Mouse (Mus musculus) Patski (cell line): ENCODE measurements around the gene Hif3a. TPM values are rescaled to one million over a fixed set of nuclear protein-coding genes. Genes with fewer than 3 reads are reported as not detected.

Source experiments
- ATAC-seq: fragments of 100-300 bp; one replicate; pipeline ENCODE4 v1.8.0; 2021
- CTCF ChIA-PET: fragments of 350-600 bp; sonication (Branson Sonifier 250); formaldehyde crosslinking; loops from one replicate; lab custom pipeline; 2022; ENCODE audit warnings: inconsistent platforms; lab: Charles Lee
- POLR2A ChIA-PET: fragments of 350-600 bp; sonication (Branson Sonifier 250); formaldehyde crosslinking; loops from one replicate; lab custom pipeline; 2022; ENCODE audit warnings: antibody characterized with exemption, inconsistent platforms; lab: Charles Lee
- DNase-seq: peaks from one replicate; pipeline ENCODE4 v3.0.0-alpha.2; 2011; ENCODE audit warnings: low read depth, low spot score
- H3K27me3 ChIP-seq: fragments of 371-371 bp; one replicate; pipeline ENCODE4 v1.5.1; 2021
- CTCF ChIP-seq: fragments of 100-300 bp; IDR thresholded peaks from one replicate; pipeline ENCODE4 v1.5.1; 2021
- in situ Hi-C: fragments of 300-500 bp; cut with MboI; formaldehyde crosslinking; loops from 3 replicates; pipeline ENCODE4 v1.11.1; 2018; ENCODE audit warnings: low pct_unique_long_range_greater_than_20kb, mixed read lengths
- polyA plus RNA-seq: library from polyadenylated mRNA; unstranded; gene quantifications from one replicate; pipeline ENCODE4 v1.2.3, GENCODE M21; 2021

The Hif3a gene
- polyA plus RNA-seq, 1 experiment from 2014 or later, result 0.01 TPM

DNA sequence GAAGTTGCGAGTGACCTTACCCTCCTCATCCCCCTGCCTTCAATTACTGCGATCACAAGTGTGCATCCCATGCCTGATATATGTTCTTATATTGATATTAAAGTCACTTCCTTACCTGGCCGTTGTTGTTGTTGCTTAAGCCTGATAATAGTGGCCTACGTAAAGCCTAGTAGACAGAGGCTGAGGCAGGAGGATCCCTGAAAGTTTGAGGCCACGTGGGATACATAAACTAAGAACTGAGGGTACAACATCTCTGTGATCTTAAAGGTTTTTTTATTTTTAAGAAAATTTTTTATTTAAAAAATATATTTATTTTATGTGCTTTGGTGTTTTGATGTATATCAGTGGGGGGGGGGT is 69.8 kb downstream of the Hif3a start, which contains the start of gene Ccdc8:
Gene Ccdc8 (plus strand): TSS at position 258 of the 357 bp plus-strand sequence.
- ChIA-PET POLR2A (no interaction called here), CTCF (no interaction called here)
- in situ Hi-C loops, result no loop called here
- DNase-seq, result no peak
- H3K27me3 ChIP-seq, result peaks cover 4% of the 10 kb centered on the region
- TF ChIP-seq CTCF, result no peak
- no peak for ATAC-seq

DNA sequence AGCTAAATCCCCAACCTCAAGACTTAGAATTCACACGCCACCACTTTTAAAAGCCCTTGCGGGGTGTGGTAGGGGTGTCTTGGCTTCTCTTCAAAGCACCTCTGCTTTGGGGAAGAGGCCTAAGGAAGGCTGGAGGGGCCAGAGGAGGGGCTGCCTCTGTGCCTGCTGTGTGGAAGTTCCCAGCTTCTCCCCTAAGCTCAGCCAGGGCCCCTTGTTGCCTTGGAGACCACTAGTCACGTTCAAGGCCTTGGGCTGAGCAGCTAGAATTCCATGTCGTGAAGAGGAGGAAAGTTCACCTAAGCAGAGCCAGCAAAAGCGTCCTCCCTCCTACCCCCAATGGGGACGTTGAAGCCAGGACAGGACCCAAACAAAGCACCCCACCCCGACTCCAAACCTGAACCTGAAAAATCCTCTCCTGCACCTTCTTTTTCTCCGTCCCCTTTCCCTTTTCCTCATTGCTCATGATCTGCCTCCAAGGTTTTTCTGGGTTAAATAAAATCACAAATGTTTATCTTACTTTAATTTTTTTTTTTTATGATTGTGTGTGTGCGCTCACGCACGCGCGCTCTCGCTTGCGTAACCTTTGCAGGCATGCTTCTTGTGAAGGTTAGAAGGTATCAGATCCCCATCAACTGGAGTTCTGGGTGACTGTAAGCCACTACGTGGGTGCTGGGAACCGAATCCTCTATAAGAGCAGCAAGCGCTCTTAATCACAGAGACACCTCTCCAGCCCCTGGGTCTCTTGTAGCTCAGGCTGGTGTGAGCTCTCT is 70.4 kb downstream of the Hif3a start:
- DNase-seq (no peak), ATAC-seq (no peak)
- ChIA-PET CTCF (interaction anchor here (0.8 kb wide), 1 partner anchor 10 kb away, joined by 3 read pairs; no protein-coding TSS in a partner anchor), POLR2A (no interaction called here)
- in situ Hi-C loops, result no loop called here
- H3K27me3 ChIP-seq, result peaks cover 4% of the 10 kb centered on the region
- no peak for TF ChIP-seq CTCF

DNA sequence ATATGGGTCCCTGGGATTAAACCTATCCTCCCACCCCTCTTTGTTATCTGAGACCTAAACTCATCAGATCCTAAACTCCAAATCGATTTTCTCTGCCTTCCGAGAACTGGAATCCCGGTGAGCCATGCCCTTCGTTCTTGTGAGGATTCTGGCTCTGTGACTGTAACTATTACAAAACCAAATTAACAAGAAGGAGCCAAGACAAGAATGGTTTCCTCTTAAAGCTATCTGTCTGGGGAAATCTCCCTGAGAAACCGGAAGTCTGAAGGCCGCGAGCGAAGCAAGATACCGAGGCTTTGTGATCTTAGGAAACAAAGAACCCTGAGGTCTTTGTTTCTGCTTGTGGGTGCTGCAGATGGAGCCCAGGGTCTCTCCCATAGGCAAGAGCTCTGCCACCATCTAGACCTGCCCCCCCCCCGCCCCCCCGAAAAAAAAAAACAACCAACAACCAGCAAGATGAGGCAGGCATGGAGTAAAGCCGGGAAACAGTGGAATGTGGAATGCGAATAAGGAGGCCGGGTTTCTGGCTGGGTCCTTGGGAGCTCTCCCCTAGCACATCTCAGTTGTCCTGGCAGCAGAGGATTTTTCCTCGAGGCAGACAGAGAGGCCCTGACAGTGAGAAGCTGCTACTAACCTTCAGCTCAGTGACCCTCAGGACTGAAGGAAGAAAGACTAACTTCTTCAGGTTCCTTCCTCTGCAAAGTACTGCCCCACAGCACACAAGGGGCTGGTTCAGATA is 72.1 kb downstream of the Hif3a start:
- POLR2A ChIA-PET, result interaction anchor here (0.7 kb wide), 1 partner anchor 20 kb away, joined by 3 read pairs; no protein-coding TSS in a partner anchor
- CTCF ChIA-PET, result no interaction called here
- in situ Hi-C loops, result no loop called here
- TF ChIP-seq CTCF, result no peak
- ATAC-seq, result no peak
- peaks cover 4% of the 10 kb centered on the region for H3K27me3 ChIP-seq
- no peak for DNase-seq

DNA sequence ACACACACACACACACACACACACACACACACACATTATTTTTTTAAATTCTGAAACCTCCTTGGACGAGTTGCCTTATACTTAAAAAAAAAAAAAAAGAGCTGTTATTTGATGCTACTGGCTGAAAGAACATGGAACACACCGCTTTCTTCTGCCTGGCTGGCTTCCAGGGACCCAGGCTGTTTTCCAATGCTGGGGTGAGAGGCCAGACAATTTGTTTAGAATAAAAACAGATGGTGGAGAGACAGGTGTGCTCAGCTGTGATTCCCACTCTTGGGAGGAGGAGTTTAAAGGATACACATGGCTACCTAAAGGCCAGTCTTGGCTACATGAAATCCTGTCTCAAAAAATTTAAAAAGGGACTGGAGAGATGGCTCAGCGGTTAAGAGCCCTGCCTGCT is 73.8 kb downstream of the Hif3a start:
- POLR2A ChIA-PET, result no interaction called here
- no peak for TF ChIP-seq CTCF
- no peak for ATAC-seq
- H3K27me3 ChIP-seq, result peaks cover 8% of the 10 kb centered on the region
- CTCF ChIA-PET, result no interaction called here
- in situ Hi-C loops, result no loop called here
- no peak for DNase-seq

DNA sequence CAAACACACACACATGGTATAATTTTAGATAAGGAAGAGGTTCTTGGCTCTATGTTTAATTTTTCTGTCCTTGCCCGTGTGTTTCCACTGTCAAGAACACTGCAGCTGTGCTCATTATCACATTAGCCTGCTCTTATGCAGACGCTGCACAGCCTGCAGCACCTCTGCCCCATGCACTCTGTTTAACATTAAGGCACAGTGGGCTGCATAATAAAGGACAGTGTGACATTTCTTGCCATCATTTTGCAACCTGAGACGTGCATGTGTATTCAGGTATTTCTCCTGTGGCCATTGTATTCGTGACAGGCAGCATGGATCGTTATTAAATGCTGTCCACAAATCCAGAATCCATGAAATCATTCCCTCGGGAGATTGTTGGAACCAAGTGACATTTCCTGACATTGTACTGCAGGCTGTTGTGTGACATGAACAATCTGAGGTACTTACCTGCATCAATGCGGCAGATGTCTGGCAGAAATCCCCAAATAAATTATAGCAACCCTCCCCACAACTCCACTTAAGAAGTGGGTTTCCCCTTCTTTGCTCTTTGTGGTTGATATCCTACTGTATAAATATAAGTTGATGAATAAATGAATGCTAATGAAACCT is 74.6 kb downstream of the Hif3a start:
- DNase-seq (no peak), ATAC-seq (no peak)
- CTCF ChIA-PET, result no interaction called here
- in situ Hi-C loops, result no loop called here
- peaks cover 15% of the 10 kb centered on the region for H3K27me3 ChIP-seq
- POLR2A ChIA-PET, result no interaction called here
- no peak for TF ChIP-seq CTCF

DNA sequence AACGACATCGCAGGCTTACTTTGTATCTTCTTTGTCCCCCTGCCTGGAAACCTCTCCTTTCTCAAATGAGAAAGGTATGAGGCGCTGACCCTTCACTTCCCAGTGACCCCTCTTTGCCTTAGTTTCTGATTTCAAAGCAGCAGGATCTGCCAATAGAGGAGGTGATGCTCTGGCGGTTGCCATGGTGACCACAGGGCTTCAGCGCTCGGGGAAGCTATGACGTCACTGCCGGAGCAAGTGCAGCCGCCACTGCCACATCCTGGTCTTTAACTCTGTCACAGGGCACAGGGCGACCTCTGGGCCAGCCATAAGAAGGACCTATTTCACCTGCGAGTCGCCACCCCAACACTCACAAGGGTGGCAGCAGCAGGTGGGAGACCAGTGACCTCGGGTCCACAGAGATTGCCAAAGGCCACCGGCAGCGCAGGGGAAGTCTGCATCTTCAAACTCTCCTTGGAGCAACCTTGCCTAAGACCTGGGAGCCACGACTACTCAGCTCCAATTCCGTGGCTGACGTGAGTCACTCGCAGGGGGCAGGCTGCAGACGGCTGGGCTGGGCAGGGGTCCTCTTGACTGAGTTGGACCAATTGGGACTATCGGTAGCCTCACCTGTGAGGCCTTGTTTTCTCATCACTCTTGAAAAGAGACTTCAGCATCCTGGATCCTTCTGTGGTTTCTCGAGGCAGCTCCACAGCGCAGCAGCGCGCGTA is 79.2 kb downstream of the Hif3a start, which contains the start of gene Gm42372:
Gene Gm42372 (plus strand): TSS at position 228 of the 710 bp plus-strand sequence.
- no peak for TF ChIP-seq CTCF
- no peak for ATAC-seq

More for the DNA sequence above, 79.2 kb downstream of the Hif3a start, which contains the start of gene Gm42372:
- peaks cover 13% of the 10 kb centered on the region for H3K27me3 ChIP-seq
- ChIA-PET CTCF (no interaction called here), POLR2A (no interaction called here)
- in situ Hi-C loops, result no loop called here
- no peak for DNase-seq

Other genes with a start within 250 kb of the Hif3a start
- 90.0 TPM for gene Strn4, start 246.5 kb downstream of the Hif3a start, polyA plus RNA-seq
- gene Fkrp, start 245.7 kb downstream of the Hif3a start, polyA plus RNA-seq, result 33.4 TPM
- 15.3 TPM for gene Prkd2, start 219.5 kb downstream of the Hif3a start, polyA plus RNA-seq
- 2.2 TPM for gene Dact3, start 187.1 kb downstream of the Hif3a start, polyA plus RNA-seq
- gene Gng8, start 170.6 kb downstream of the Hif3a start, polyA plus RNA-seq, result 0.09 TPM
- not detected for gene Ptgir, start 155.9 kb downstream of the Hif3a start, polyA plus RNA-seq
- gene Calm3, start 138.3 kb downstream of the Hif3a start, polyA plus RNA-seq, result 237 TPM
- gene Pnmal2, start 117.7 kb downstream of the Hif3a start, polyA plus RNA-seq, result 11.2 TPM
- gene Pnmal1, start 102.7 kb downstream of the Hif3a start, polyA plus RNA-seq, result not detected
- 0.03 TPM for gene Gm42372, start 79.3 kb downstream of the Hif3a start, polyA plus RNA-seq
- 0.04 TPM for gene Ccdc8, start 69.7 kb downstream of the Hif3a start, polyA plus RNA-seq
- 106 TPM for gene Ppp5c, start 34.5 kb downstream of the Hif3a start, polyA plus RNA-seq
- 0.32 TPM for gene Psg16, start 11.6 kb upstream of the Hif3a start, polyA plus RNA-seq
- not detected for gene Ceacam3, start 87.9 kb upstream of the Hif3a start, polyA plus RNA-seq
- gene Psg29, start 141.1 kb upstream of the Hif3a start, polyA plus RNA-seq, result not detected